Mouse (Mus musculus): ENCODE measurements around the gene Krtap5-1. TPM values are rescaled to one million over a fixed set of nuclear protein-coding genes. Genes with fewer than 3 reads are reported as not detected.
"Not testable (repeated sequence)": the region's sequence is repeated elsewhere in the genome, so short reads cannot be mapped to it uniquely, and the experiment has no call there.

The Krtap5-1 gene
- polyA plus RNA-seq, 1 experiment: not detected

DNA sequence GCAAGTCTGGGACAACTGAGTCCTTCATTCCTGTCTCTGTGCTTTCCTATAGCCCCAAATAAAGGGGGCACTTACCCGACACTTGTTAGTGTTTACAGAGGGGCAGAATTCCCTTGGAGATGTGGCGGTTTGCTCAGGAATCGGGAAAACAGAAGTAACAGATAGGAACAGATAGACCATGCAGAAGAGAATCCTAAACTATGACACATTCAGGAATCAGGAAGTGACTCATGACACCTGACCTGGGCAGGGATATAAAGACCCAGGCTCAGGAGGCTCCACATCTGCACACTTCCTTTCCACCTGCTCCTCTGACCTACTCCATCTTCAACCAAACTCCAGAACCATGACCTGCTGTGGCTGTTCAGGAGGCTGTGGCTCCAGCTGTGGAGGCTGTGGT lies 6.3 kb upstream of the Krtap5-1 start, which contains the start of gene Krtap5-4:
Gene Krtap5-4, plus strand, starts transcription at position 301 of the 400 bp plus-strand sequence.
- Histone ChIP-seq H3K9me3 (no peaks in the 10 kb centered on the region), H3K4me1 (peaks cover 21% of the 10 kb centered on the region), H3K4me3 (replicated peaks) (no peak within 1 kb of the TSS), H3K36me3 (replicated peaks; ENCODE audit: low read length) (no peaks in the 10 kb centered on the region), H3K27me3 (replicated peaks) (peaks cover 59% of the 10 kb centered on the region)
- TF ChIP-seq FLI1 (IDR thresholded peaks at IDR 0.05; ENCODE audit: low read length): no peak
- TF ChIP-seq GATA1 (IDR thresholded peaks at IDR 0.05; ENCODE audit: borderline replicate concordance, low read length): no peak

DNA sequence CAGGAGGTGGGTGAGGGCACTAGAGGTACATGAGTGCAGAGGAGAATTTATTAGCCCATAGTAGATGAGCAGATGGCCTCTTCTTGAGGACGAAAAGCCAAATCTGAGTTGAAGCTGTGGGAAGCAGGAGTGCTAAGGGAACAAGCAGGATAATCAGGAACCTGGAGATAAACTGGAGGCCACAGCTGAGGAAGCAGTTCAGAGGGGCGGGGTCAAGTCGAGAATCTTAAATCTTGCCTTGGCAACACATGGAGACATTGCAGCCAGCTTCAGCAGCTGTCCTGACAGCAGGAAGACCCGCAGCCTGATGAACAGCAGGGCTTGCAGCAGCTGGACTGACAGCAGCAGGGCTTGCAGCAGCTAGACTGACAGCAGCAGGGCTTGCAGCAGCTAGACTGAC lies 810 bp downstream of the Krtap5-1 start:
- H3K9me3 ChIP-seq; H3K4me3 ChIP-seq (replicated peaks); H3K36me3 ChIP-seq (replicated peaks; ENCODE audit: low read length): not testable (repeated sequence)
- Histone ChIP-seq H3K4me1 (peaks cover 43% of the 10 kb centered on the region), H3K27me3 (replicated peaks) (peaks cover 33% of the 10 kb centered on the region)

DNA sequence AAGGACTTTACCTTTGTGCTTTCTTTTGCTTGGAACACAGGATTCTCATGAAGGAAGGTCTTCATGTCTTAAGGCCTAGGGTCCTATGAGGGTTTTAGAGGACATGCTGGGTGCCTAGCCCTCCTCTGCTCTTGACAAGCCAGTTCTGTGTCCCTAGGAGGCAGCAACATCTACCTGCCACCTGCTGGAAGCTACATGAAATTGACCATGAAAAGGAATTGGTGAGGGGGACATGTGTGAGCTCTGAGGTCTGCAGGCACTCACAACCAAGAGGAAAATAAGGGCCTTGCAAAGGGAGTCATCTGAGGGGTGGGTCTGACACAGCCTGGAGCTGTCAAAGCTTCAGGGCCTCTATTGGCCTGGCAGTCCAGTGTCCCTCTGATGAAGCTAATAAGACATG lies 1.5 kb downstream of the Krtap5-1 start:
- Histone ChIP-seq H3K4me3 (replicated peaks) (no peak overlapping the region), H3K9me3 (no peaks in the 10 kb centered on the region), H3K27me3 (replicated peaks) (peaks cover 26% of the 10 kb centered on the region), H3K4me1 (peaks cover 44% of the 10 kb centered on the region), H3K36me3 (replicated peaks; ENCODE audit: low read length) (no peaks in the 10 kb centered on the region)
- TF ChIP-seq FLI1 (IDR thresholded peaks at IDR 0.05; ENCODE audit: low read length) (no peak), GATA1 (IDR thresholded peaks at IDR 0.05; ENCODE audit: borderline replicate concordance, low read length) (no peak)

DNA sequence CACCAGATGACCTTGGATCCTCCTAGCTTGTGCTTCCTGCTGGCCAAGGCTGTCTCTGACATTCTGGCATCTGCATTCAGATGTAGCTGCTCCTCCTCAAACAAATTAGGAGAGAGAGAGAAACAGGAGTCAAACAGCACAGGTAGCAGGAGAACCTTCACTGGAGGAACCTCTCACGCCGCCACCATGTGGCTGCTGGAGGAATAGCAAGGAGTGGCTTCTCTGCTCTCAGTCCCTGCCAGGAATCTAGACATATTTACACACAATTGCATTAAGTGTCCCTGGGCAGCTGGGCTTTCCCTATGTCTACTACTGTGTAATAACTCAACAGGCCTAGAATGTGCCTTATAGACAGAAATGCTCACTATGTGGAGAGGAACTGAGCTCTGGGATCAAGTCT lies 3.1 kb downstream of the Krtap5-1 start:
- H3K9me3 ChIP-seq; H3K36me3 ChIP-seq (replicated peaks; ENCODE audit: low read length); H3K4me3 ChIP-seq (replicated peaks): not testable (repeated sequence)
- Histone ChIP-seq H3K4me1 (peaks cover 44% of the 10 kb centered on the region), H3K27me3 (replicated peaks) (peaks cover 24% of the 10 kb centered on the region)

DNA sequence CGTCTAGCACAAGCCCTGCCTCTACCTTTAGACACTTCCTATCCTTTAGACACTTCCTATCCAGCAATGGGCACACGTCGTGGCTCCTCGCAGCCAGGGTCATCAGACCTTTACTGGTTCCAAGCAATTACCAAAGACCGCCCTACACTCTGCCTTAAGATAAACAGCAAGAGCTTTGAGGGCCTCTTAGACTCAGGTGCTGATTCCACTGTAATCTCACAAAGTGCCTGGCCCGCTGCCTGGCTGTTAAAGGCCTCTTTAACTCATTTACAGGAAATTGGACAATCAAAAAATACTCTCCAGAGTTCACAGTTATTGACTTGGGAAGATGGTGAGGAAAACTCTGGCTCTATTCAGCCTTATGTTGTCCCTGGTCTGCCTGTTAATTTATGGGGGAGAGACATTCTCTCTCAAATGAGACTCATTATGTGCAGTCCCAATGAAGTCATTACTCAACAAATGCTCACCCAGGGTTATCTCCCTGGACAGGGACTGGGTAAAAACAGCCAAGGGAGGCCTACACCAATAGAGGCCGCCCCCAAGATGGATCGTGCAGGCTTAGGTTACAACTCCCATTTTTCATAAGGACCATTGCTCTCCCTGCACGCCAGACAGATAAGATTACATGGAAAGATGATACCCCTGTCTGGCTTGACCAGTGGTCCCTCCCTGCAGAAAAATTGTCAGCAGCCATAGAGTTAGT lies 10.9 kb downstream of the Krtap5-1 start:
- H3K9me3 ChIP-seq; H3K4me3 ChIP-seq (replicated peaks); H3K36me3 ChIP-seq (replicated peaks; ENCODE audit: low read length): not testable (repeated sequence)
- H3K4me1 ChIP-seq: peaks cover 20% of the 10 kb centered on the region
- peaks cover 32% of the 10 kb centered on the region for H3K27me3 ChIP-seq (replicated peaks)

DNA sequence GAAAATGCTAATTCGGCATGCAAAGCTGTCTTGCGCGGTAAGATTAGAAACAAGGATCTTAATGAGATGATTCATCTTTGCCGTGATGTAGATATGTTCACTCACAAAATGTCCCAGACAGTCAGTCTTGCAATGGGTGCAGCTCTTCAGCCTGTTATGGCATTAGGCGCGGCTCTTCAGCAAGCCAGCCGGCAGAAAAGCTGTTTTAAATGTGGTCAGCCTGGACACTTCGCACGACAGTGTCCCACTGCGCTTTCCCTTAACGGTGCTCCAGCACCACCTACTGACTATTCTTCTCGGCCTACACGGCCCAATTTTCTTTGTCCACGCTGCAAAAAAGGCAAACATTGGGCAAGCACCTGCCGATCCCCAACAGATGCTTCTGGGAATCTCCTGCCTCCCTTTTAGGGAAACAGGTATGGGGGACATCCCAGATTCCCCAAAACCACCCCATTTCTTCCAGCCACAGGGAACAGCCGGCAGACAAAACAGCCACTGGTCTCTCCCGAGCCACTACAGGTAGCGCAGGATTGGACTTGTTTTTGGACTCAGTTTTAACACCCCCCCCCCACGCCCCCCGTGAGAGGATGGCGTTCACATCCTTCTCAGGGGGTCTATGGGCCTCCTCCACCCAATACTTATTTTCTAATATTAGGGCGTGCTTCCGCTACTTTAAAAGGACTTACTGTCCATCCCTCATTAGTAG lies 11.6 kb downstream of the Krtap5-1 start:
- Histone ChIP-seq H3K4me1 (peaks cover 21% of the 10 kb centered on the region), H3K9me3 (no peaks in the 10 kb centered on the region), H3K27me3 (replicated peaks) (peaks cover 32% of the 10 kb centered on the region), H3K36me3 (replicated peaks; ENCODE audit: low read length) (no peaks in the 10 kb centered on the region), H3K4me3 (replicated peaks) (peak overlapping the region; percentile 92)
- TF ChIP-seq GATA1 (IDR thresholded peaks at IDR 0.05; ENCODE audit: borderline replicate concordance, low read length): no peak
- TF ChIP-seq FLI1 (IDR thresholded peaks at IDR 0.05; ENCODE audit: low read length): no peak

DNA sequence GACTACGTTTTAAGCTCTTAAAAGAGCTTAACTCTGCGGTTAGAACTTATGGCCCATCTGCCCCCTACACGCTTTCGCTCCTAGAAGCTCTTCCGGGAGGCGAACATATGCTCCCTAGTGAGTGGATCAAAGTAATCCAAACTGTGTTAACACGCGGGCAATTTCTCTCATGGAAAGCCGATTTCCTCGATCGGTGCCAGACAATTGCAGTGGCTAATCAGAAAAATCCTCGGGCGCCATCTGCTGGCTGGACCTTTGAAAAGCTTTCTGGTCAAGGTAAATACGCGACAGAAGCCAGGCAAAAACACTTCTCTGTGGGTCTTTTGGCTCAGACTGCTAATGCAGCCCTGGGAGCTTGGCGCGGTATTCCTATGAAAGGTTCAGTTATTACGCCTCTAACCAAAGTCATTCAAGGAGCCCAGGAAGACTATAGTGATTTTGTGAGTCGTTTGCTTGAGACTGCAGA lies 12.3 kb downstream of the Krtap5-1 start:
- peak overlapping the region; percentile 92 for H3K4me3 ChIP-seq (replicated peaks)
- TF ChIP-seq FLI1 (IDR thresholded peaks at IDR 0.05; ENCODE audit: low read length) (no peak), GATA1 (IDR thresholded peaks at IDR 0.05; ENCODE audit: borderline replicate concordance, low read length) (no peak)
- H3K27me3 ChIP-seq (replicated peaks): peaks cover 36% of the 10 kb centered on the region
- peaks cover 26% of the 10 kb centered on the region for H3K4me1 ChIP-seq
- H3K36me3 ChIP-seq (replicated peaks; ENCODE audit: low read length): no peaks in the 10 kb centered on the region
- H3K9me3 ChIP-seq: no peaks in the 10 kb centered on the region

DNA sequence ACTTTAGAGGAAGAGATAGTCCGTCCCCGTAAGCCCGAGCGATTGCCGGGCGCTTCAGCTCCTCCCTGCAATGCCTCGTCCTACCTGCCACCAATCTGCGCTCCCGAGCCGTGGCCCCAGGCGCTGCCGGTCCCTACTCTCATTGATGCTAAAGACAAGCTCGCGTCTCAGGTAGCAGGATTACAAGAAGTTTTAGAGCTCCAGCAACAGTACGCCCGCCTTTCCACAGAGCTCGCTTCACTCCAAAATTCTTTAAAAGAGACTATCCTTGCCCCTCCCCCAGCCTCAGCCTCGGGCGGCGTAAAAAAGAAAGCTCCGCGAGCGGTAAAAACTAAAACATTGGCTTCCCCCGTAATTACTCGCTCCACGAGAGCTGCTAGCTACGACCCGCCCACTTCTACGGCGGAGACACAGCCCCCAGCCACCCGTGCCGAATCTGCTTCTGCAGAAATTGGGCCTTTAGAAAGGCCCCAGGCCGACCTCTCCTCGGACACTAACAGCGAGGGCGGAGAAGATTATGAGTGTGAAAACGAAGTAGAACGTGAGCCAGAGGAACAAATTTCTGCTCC lies 12.8 kb downstream of the Krtap5-1 start:
- no peaks in the 10 kb centered on the region for H3K36me3 ChIP-seq (replicated peaks; ENCODE audit: low read length)
- no peak for TF ChIP-seq FLI1 (IDR thresholded peaks at IDR 0.05; ENCODE audit: low read length)
- no peak for TF ChIP-seq GATA1 (IDR thresholded peaks at IDR 0.05; ENCODE audit: borderline replicate concordance, low read length)
- H3K4me3 ChIP-seq (replicated peaks): peak overlapping the region; percentile 92
- peaks cover 26% of the 10 kb centered on the region for H3K4me1 ChIP-seq
- H3K9me3 ChIP-seq: no peaks in the 10 kb centered on the region
- H3K27me3 ChIP-seq (replicated peaks): peaks cover 38% of the 10 kb centered on the region

DNA sequence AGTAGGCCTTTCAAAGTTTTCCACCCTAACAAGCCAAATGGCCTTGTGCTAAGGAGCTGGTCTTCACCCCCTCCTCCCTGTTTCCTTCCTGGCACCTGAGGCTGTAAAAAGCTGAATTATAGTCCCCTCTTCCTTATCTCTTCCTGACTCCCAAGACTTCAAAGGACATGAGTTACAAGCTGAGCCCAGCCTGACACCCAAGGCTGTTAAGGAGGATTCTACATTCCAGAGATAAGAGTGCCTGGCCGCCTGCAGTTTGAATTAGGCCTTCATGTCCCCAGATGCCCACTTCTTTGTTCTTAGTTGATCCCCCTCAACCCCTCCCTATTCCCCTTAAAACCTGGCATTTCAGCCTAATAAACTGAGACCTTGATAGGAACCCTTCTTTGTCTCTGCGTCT lies 14.1 kb downstream of the Krtap5-1 start:
- not testable (repeated sequence) for H3K9me3 ChIP-seq; H3K4me3 ChIP-seq (replicated peaks); H3K36me3 ChIP-seq (replicated peaks; ENCODE audit: low read length)
- Histone ChIP-seq H3K27me3 (replicated peaks) (peaks cover 36% of the 10 kb centered on the region), H3K4me1 (peaks cover 26% of the 10 kb centered on the region)

DNA sequence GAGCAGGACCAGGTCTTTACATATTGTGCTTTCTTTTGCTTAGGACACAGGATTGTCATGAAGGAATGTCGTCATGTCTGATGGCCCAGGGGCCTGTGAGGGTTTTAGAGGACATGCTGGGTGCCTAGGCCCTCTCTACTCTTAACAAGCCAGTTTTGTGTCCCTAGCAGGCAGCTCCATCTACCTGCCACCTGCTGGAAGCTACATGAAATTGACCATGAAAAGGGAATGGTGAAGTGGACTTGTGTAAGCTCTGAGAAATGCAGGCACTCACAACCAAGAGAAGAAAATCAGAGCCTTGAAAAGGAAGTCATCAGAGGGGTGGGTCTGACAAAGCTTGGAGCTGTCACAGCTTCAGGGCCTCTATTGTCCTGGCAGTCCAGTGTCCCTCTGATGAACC lies 17.6 kb downstream of the Krtap5-1 start:
- not testable (repeated sequence) for H3K36me3 ChIP-seq (replicated peaks; ENCODE audit: low read length); H3K4me3 ChIP-seq (replicated peaks); H3K9me3 ChIP-seq
- Histone ChIP-seq H3K4me1 (peaks cover 19% of the 10 kb centered on the region), H3K27me3 (replicated peaks) (peaks cover 39% of the 10 kb centered on the region)

DNA sequence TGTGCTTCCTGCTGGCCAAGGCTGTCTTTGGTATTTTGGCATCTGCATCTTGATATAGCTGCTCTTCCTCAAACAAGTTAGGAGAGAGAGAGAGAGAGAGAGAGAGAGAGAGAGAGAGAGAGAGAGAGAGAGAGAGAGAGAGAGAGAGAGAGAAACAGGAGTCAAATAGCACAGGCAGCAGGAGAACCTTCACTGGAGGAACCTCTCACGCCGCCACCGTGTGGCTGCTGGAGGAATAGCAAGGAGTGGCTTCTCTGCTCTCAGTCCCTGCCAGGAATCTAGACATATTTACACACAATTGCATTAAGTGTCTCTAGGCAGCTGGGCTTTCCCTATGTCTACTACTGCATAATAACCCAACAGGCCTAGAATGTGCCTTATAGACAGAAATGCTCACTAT lies 18.7 kb downstream of the Krtap5-1 start:
- H3K4me3 ChIP-seq (replicated peaks): not testable (repeated sequence)

DNA sequence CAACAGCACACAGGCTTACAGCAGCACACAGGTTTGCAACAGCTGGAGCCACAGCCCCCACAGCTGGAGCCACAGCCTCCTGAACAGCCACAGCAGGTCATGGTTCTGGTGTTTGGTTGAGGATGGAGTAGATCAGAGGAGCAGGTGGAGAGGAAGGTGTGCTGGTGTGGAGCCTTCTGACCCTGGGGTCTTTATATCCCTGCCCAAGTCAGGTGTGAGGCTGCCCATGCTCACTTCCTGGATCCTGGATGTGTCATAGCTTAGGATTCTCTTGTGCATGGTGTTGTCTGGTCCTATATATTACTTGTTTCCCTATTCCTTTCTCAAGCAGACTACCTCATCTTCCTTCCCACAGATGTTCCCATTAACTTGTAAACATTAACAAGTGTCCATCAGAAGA lies 22.7 kb downstream of the Krtap5-1 start, which contains the start of gene Gm4559:
Gene Gm4559, minus strand, starts transcription at position 101 of the 400 bp plus-strand sequence.
- not testable (repeated sequence) for H3K36me3 ChIP-seq (replicated peaks; ENCODE audit: low read length)

More for the DNA sequence above, 18.7 kb downstream of the Krtap5-1 start:
- H3K27me3 ChIP-seq (replicated peaks): peaks cover 33% of the 10 kb centered on the region
- peaks cover 18% of the 10 kb centered on the region for H3K4me1 ChIP-seq
- H3K36me3 ChIP-seq (replicated peaks; ENCODE audit: low read length); H3K9me3 ChIP-seq: not testable (repeated sequence)

DNA sequence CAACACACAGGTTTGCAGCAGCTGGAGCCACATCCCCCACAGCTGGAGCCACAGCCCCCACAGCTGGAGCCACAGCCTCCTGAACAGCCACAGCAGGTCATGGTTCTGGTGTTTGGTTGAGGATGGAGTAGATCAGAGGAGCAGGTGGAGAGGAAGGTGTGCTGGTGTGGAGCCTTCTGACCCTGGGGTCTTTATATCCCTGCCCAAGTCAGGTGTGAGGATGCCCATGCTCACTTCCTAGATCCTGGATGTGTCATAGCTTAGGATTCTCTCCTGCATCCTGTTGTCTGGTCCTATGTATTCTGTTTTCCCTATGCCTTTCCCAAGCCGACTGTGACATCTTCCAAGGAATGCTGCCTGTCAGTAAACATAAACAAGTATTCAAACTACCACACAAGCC lies 38.7 kb downstream of the Krtap5-1 start, which contains the start of gene Gm2431:
Gene Gm2431, minus strand, starts transcription at position 101 of the 400 bp plus-strand sequence.
- not testable (repeated sequence) for H3K36me3 ChIP-seq (replicated peaks; ENCODE audit: low read length); H3K9me3 ChIP-seq
- peaks cover 24% of the 10 kb centered on the region for H3K27me3 ChIP-seq (replicated peaks)

More for the DNA sequence above, 22.7 kb downstream of the Krtap5-1 start, which contains the start of gene Gm4559:
- H3K4me3 ChIP-seq (replicated peaks); H3K4me1 ChIP-seq; H3K9me3 ChIP-seq: not testable (repeated sequence)
- peaks cover 31% of the 10 kb centered on the region for H3K27me3 ChIP-seq (replicated peaks)

More for the DNA sequence above, 38.7 kb downstream of the Krtap5-1 start, which contains the start of gene Gm2431:
- H3K4me1 ChIP-seq; H3K4me3 ChIP-seq (replicated peaks): not testable (repeated sequence)
